Mouse (Mus musculus): Measurements from ENCODE around the gene Slc25a12.
"Not testable (repeated sequence)": the region's sequence is repeated elsewhere in the genome, so short reads cannot be mapped to it uniquely, and the experiment has no call there.

Gene Slc25a12

DNA sequence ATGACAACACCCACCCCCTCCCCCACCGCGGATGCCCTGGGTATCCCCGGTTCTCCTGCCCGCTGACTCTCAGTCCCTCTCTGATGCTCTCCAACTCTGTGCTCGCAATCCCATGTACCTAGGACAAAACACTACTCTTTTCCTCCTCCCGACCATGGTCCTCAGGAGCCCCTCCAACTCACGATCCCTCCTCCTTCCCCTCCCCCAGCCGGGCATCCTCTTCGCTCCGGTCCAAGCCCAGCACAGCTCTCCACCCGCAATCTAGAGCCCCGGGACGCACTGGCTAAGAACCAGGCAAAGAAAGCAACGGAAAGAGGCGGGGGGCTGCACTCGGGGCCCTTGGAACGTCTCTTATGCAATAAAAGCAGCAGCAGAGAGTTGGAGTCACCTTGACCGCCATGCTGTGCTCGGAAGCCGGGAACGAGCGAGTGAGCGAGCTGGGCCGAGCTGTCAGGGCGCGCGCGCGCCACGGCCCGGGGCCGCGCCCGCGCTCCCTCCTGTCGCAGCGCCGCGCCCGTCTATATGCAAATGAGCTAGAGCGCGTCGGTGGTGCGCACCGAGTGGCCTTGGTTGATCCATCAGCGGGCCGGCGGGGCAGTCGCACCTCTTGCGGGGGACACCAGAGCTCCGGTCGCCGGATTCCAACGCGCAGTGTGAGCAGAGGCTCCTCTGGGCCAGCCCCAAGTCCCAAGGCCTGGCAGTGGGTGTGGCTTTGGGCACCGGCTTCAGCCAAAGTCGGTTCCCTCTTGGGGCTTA is at the start of gene Slc25a12:
Gene Slc25a12 (minus strand): TSS at position 625 of the 756 bp plus-strand sequence.
- DNase-seq (ENCODE audit: inconsistent ontology term), result peak; percentile 93

GRCm38 (mm10) chr2:71405613-71406012 is 38.1 kb upstream of the Slc25a12 start:
- DNase-seq (ENCODE audit: inconsistent ontology term), result no peak

DNA sequence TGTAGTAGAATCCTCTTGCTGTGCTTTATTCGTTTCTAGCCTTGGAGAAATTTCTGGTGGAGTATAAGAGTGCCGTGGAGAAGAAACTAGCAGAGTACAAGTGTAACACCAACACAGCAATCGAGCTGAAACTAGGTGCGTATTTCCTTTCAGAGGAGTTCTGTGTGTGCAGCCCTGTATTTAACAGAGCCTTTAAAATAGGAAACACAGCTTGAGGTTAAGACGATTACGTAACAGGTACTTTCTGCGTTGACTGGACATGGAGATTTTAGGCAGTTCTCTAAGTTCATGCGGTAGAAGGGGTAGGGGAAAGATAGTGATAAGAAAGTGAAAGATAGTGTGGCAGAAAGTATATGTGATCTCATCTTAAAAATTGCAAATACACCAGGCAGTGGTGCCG is 22.3 kb upstream of the Slc25a12 start:
- DNase-seq (ENCODE audit: inconsistent ontology term), result no peak

- peak; percentile 99 for DNase-seq (ENCODE audit: inconsistent ontology term)
Measured at GRCm38 (mm10) chr2:71388951-71389763, 21.6 kb upstream of the Slc25a12 start, which contains the start of gene Hat1. Hat1 (plus strand) TSS chr2:71388958.

GRCm38 (mm10) chr2:71387766-71388165 is 20.2 kb upstream of the Slc25a12 start:
- DNase-seq (ENCODE audit: inconsistent ontology term), result no peak

- no peak for DNase-seq (ENCODE audit: inconsistent ontology term)
Measured at GRCm38 (mm10) chr2:71383890-71384289, 16.3 kb upstream of the Slc25a12 start.

DNA sequence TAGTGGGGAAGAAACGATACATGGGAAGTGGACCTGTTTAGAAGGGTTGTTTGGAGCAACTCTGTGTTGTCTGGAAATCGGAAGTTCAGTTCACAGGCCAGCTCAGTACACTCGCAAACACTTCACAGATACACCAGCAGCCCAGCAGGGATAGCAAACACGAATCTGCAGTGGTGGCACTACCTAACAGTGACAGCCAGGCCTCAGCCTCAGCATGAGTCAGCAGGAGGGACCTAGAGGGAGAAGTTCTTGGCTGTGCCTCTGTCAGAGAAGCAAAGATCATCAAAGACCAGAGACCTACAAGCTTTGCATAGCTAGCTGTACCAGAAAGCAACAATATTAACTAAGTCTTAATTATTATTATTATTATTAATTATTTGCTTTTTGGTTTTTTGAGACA is 14.4 kb upstream of the Slc25a12 start:
- DNase-seq (ENCODE audit: inconsistent ontology term), result no peak

GRCm38 (mm10) chr2:71377426-71377825 is 9.9 kb upstream of the Slc25a12 start:
- no peak for DNase-seq (ENCODE audit: inconsistent ontology term)

GRCm38 (mm10) chr2:71376433-71376906 is 8.9 kb upstream of the Slc25a12 start:
- no peak for DNase-seq (ENCODE audit: inconsistent ontology term)

- DNase-seq (ENCODE audit: inconsistent ontology term), result no peak
Measured at GRCm38 (mm10) chr2:71374275-71375155, 7.0 kb upstream of the Slc25a12 start.

- DNase-seq (ENCODE audit: inconsistent ontology term), result not testable (repeated sequence)
Measured at GRCm38 (mm10) chr2:71372261-71372660, 4.7 kb upstream of the Slc25a12 start.

DNA sequence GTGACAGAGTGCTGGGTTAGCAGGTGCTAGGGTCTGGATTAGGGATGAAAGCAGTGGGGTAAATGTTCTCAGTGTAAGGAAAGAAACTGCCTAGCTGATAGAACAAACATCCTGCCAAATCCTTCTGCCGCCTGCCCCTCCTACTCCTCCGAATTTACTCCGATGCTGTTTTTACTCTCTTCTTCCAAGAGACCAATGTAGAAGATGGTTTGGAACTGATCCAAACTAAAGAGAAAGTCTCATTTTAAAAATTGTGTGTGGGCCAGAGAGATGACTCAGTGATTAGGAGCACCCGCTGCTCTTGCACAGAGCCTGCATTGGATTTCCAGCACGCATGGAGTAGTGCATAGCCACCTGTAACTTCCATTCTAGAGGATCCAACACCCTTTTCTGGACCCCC is 4.2 kb upstream of the Slc25a12 start:
- DNase-seq (ENCODE audit: inconsistent ontology term), result peak; percentile 4

- DNase-seq (ENCODE audit: inconsistent ontology term), result no peak
Measured at GRCm38 (mm10) chr2:71368086-71368485, 537 bp upstream of the Slc25a12 start.

GRCm38 (mm10) chr2:71366618-71367124 is 878 bp downstream of the Slc25a12 start:
- DNase-seq (ENCODE audit: inconsistent ontology term), result peak; percentile 5

GRCm38 (mm10) chr2:71360192-71360591 is 7.4 kb downstream of the Slc25a12 start:
- no peak for DNase-seq (ENCODE audit: inconsistent ontology term)

DNA sequence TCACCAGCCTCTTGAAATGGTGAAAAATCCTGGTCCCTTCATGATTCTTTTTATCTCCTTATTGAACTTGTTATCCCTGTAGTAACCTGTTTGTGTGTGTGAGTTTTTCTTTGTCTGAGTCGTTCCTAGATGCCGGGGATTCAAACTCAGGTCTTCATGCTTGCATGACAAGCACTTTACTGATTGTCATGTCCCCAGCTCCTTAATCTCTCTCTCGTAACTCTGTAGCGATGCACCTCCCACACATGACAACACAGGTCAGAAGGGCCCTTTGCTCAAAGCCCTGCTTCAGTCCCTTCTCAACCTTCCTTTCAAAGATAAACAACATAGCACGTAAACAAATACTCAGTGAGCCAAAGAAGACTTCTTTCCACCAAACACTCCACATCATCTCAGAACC is 9.2 kb downstream of the Slc25a12 start:
- DNase-seq (ENCODE audit: inconsistent ontology term), result no peak

GRCm38 (mm10) chr2:71354055-71354425 is 13.5 kb downstream of the Slc25a12 start:
- no peak for DNase-seq (ENCODE audit: inconsistent ontology term)

GRCm38 (mm10) chr2:71353306-71354054 is 14.1 kb downstream of the Slc25a12 start:
- DNase-seq (ENCODE audit: inconsistent ontology term), result no peak

- DNase-seq (ENCODE audit: inconsistent ontology term), result no peak
Measured at GRCm38 (mm10) chr2:71351727-71351987, 15.9 kb downstream of the Slc25a12 start.

GRCm38 (mm10) chr2:71350904-71351726 is 16.4 kb downstream of the Slc25a12 start:
- no peak for DNase-seq (ENCODE audit: inconsistent ontology term)

Data from Muller cell, postnatal 12 days (primary cell).